10 mouse cellular contexts compared by ENCODE assay signal in genomic region chr1:54039062-54039461, GRCm38 (mm10).
DNase-seq lines count a peak whose midpoint lies in the region; ATAC-seq lines count a peak whose summit lies in the region.
"Had no signal": no experiment of that assay in that cellular context is flagged by ENCODE, and none has a peak within 500 bp of the region (broad histone marks: within the 10 kb centered on the region; RNA-seq: fewer than 3 reads in every experiment).

No protein-coding gene starts in this region.

- 0 out of 2 replicates have a peak, but pooled peaks have one; percentile 65 for ATAC-seq in forebrain, embryonic 11.5 days (replicated peaks; ENCODE audit: low FRiP score)

- no peak overlapping the region for H3K9ac ChIP-seq in forebrain, embryonic 11.5 days (ENCODE audit: low read length)
- H3K9ac ChIP-seq: heart, embryonic 13.5 days had no signal

- no peaks in the 10 kb centered on the region for H3K4me1 ChIP-seq in forebrain, embryonic 11.5 days (replicated peaks; ENCODE audit: control insufficient read depth, insufficient read depth, low read length)
- H3K4me1 ChIP-seq: megakaryocyte, embryonic 14.5 days had no signal

- H3K27me3 ChIP-seq in forebrain, embryonic 11.5 days (ENCODE audit: control insufficient read depth, insufficient read depth, low read length), result no peaks in the 10 kb centered on the region
- H3K27me3 ChIP-seq: heart, embryonic 13.5 days had no signal

- H3K36me3 ChIP-seq in forebrain, embryonic 11.5 days (ENCODE audit: control insufficient read depth, insufficient read depth, low read length), result no peaks in the 10 kb centered on the region
- H3K36me3 ChIP-seq: heart, embryonic 13.5 days had no signal

- H3K4me3 ChIP-seq in forebrain, embryonic 11.5 days (ENCODE audit: low read depth, low read length), result no peak overlapping the region
- H3K4me3 ChIP-seq: heart, embryonic 13.5 days; megakaryocyte, embryonic 14.5 days had no signal

- H3K27ac ChIP-seq in forebrain, embryonic 11.5 days (ENCODE audit: low read depth, low read length), result no peak overlapping the region
- H3K27ac ChIP-seq: heart, embryonic 13.5 days had no signal

- H3K4me2 ChIP-seq in forebrain, embryonic 11.5 days (ENCODE audit: low read depth, low read length, severe bottlenecking), result no peak overlapping the region
- H3K4me2 ChIP-seq: heart, embryonic 13.5 days had no signal

- WGBS in forebrain, embryonic 11.5 days, result 56% methylated on average over 2 of the region's 2 CpGs

- intact Hi-C loops in heart, postnatal 25 days (cut with DNase I), result loop anchor here (5.0 kb wide), 4 partner anchors 132 to 343 kb away; no protein-coding TSS in a partner anchor

- H3K9me3 ChIP-seq in forebrain, embryonic 11.5 days (ENCODE audit: control insufficient read depth, low read length), result no peaks in the 10 kb centered on the region
- H3K9me3 ChIP-seq: heart, embryonic 13.5 days; megakaryocyte, embryonic 14.5 days had no signal

- peak; percentile 51 for DNase-seq in heart, adult 8-10 months (ENCODE audit: low spot score)
- no peak for DNase-seq in heart, postnatal 25 days (ENCODE audit: low spot score)
- DNase-seq in 416B (ENCODE audit: low read depth), result peak; percentile 36
- peak; percentile 36 to 41 for DNase-seq in adrenal gland, postnatal 36 days
- DNase-seq in forebrain, embryonic 11.5 days (ENCODE audit: low spot score), result peak; percentile 50
- DNase-seq in layer of hippocampus, adult 18-20 months (ENCODE audit: low spot score in 2 of 2), result peak; percentile 20 to 72
- peak; percentile 6 for DNase-seq in retina, adult 2 months (ENCODE audit: low read depth, low spot score)
- no peak for DNase-seq in spleen, postnatal 36 days (ENCODE audit: low spot score in 2 of 2)

Comparison
In these comparisons a context has a peak if more than half of its experiments do, and no peak if none do; other contexts are left out.
1. DNase-seq: peak in heart, adult 8-10 months (single experiment), 416B (single experiment), adrenal gland, postnatal 36 days (2 of 2), forebrain, embryonic 11.5 days (single experiment), layer of hippocampus, adult 18-20 months (2 of 2) and retina, adult 2 months (single experiment); none in heart, postnatal 25 days (single experiment) and spleen, postnatal 36 days (0 of 2).